Mouse (Mus musculus): ENCODE measurements at regions not wholly inside any gene's neighbourhood (a gene's known extent, or its start where the extent isn't known, plus 50 kb on each side); places are given as distances from the start of the nearest gene placed in this dataset.
A peak's percentile ranks its signal among the peaks of the same experiment; 100 is the strongest.

DNA sequence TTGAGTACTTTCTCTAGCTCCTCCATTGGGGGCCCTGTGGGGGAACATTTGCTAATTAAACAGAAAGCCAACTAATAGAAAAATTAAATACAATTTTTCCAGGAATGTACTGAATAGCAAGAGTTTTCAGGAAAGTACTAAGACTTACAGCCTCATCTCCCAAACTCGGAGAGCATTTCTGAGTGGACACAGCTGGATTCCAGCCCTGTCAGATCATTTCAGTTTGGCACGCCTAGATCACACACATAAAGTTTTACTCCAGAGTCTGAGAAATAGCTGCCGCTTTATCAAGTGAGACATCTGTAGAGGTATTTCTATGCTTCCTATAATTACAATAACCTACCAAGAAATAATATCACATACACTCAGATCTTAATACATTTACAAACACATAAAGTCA is 470.7 kb downstream of the Rps29 start:
- Histone ChIP-seq H3K9ac (ENCODE audit: low read depth, low read length) (no peak overlapping the region), H3K36me3 (ENCODE audit: control insufficient read depth, insufficient read depth, low read length) (no peaks in the 10 kb centered on the region), H3K4me3 (ENCODE audit: low read depth, low read length) (no peak overlapping the region), H3K4me2 (ENCODE audit: low read depth, low read length) (no peak overlapping the region), H3K27me3 (replicated peaks; ENCODE audit: control insufficient read depth, insufficient read depth, low read length) (no peaks in the 10 kb centered on the region), H3K4me1 (ENCODE audit: control insufficient read depth, insufficient read depth, low read length) (no peaks in the 10 kb centered on the region; the same call in 1 of the 2 replicates), H3K9me3 (ENCODE audit: control insufficient read depth, low read length) (no peaks in the 10 kb centered on the region), H3K27ac (replicated peaks; ENCODE audit: low read depth, low read length) (no peak overlapping the region)
- WGBS, result 74% methylated on average over 3 of the region's 3 CpGs
- DNase-seq (ENCODE audit: low spot score) (no peak), ATAC-seq (ENCODE audit: low read depth) (no peak)

DNA sequence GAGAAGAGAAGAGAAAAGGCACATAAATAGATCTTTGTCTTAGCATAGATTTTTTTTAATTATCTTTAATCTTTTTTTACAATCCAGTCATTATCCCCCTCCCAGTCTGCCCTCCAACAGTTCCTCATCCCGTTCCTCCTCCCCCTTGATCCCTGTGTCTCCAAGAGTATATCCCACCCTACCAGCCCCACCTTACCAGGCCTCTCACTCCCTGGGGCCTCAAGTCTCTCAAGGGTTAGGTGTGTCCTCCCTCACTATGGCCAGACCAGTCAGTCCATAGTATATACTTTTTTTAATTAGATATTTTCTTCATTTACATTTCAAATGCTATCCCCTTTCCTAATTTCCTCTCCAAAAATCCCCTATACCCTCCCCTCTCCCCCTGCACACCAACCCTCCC is 475.1 kb downstream of the Rps29 start:
- H3K36me3 ChIP-seq (ENCODE audit: control insufficient read depth, insufficient read depth, low read length), result no peaks in the 10 kb centered on the region
- H3K4me2 ChIP-seq (ENCODE audit: low read depth, low read length), result no peak overlapping the region
- ATAC-seq (ENCODE audit: low read depth) (no peak), DNase-seq (ENCODE audit: low spot score) (no peak)
- no peaks in the 10 kb centered on the region for H3K4me1 ChIP-seq (ENCODE audit: control insufficient read depth, insufficient read depth, low read length)
- H3K27ac ChIP-seq (replicated peaks; ENCODE audit: low read depth, low read length), result no peak overlapping the region
- 44% methylated on average over 1 of the region's 1 CpGs for WGBS
- H3K27me3 ChIP-seq (replicated peaks; ENCODE audit: control insufficient read depth, insufficient read depth, low read length), result no peaks in the 10 kb centered on the region
- no peak overlapping the region for H3K4me3 ChIP-seq (ENCODE audit: low read depth, low read length)
- no peak overlapping the region for H3K9ac ChIP-seq (ENCODE audit: low read depth, low read length)
- no peaks in the 10 kb centered on the region for H3K9me3 ChIP-seq (ENCODE audit: control insufficient read depth, low read length)

GRCm38 (mm10) chr12:68683176-68683575 is 475.8 kb downstream of the Rps29 start:
- DNase-seq (ENCODE audit: low spot score), result peak; percentile 30
- H3K4me3 ChIP-seq (ENCODE audit: low read depth, low read length), result no peak overlapping the region
- no peaks in the 10 kb centered on the region for H3K9me3 ChIP-seq (ENCODE audit: control insufficient read depth, low read length)
- H3K4me1 ChIP-seq (ENCODE audit: control insufficient read depth, insufficient read depth, low read length), result no peaks in the 10 kb centered on the region
- no peak for ATAC-seq (ENCODE audit: low read depth)
- H3K27me3 ChIP-seq (replicated peaks; ENCODE audit: control insufficient read depth, insufficient read depth, low read length), result no peaks in the 10 kb centered on the region
- no peak overlapping the region for H3K4me2 ChIP-seq (ENCODE audit: low read depth, low read length)
- WGBS, result 25% methylated on average over 4 of the region's 4 CpGs
- H3K36me3 ChIP-seq (ENCODE audit: control insufficient read depth, insufficient read depth, low read length), result no peaks in the 10 kb centered on the region
- no peak overlapping the region for H3K27ac ChIP-seq (replicated peaks; ENCODE audit: low read depth, low read length)
- no peak overlapping the region for H3K9ac ChIP-seq (ENCODE audit: low read depth, low read length)

- ATAC-seq (ENCODE audit: low read depth) (no peak), DNase-seq (ENCODE audit: low spot score) (no peak)
- no peak overlapping the region for H3K4me3 ChIP-seq (ENCODE audit: low read depth, low read length)
- H3K9me3 ChIP-seq (ENCODE audit: control insufficient read depth, low read length), result no peaks in the 10 kb centered on the region
- H3K27ac ChIP-seq (replicated peaks; ENCODE audit: low read depth, low read length), result no peak overlapping the region
- no peaks in the 10 kb centered on the region for H3K4me1 ChIP-seq (ENCODE audit: control insufficient read depth, insufficient read depth, low read length)
- no peaks in the 10 kb centered on the region for H3K27me3 ChIP-seq (replicated peaks; ENCODE audit: control insufficient read depth, insufficient read depth, low read length)
- no peak overlapping the region for H3K9ac ChIP-seq (ENCODE audit: low read depth, low read length)
- no peaks in the 10 kb centered on the region for H3K36me3 ChIP-seq (ENCODE audit: control insufficient read depth, insufficient read depth, low read length)
- WGBS, result 88% methylated on average over 3 of the region's 3 CpGs
- no peak overlapping the region for H3K4me2 ChIP-seq (ENCODE audit: low read depth, low read length)
Observed at GRCm38 (mm10) chr12:68680668-68681067, 478.3 kb downstream of the Rps29 start.

DNA sequence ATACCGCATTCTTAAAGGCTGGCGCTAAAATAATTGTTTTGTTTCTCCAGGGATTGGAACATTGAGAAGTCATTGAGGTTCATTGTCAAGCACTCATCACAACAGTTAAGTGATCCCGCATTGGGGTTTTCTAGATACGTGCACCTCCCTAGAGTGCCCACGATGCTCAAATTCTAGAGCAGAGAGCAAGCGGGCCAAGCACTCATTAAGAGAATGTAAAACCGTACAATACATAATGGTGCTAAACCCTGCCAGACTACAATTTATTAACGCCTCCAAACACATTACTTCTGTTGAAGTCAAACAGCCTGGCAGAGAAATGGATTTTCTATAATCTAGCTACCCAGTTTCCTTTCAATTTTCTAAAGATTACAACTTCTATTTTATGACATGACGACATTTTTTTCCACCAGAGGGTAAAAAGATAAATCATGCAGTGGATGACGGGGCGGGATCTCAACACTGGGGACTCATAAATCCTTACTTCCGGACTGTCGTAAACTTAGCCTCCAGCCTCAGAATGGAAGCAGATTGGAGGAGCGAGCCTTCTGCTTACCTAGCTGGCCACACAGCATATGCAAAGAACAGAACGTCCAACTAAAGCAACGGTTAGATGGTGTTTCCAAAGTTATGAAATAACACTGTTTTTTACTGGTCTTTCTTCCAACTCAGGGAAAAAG is 482.8 kb downstream of the Rps29 start:
- Histone ChIP-seq H3K4me1 (ENCODE audit: control insufficient read depth, insufficient read depth, low read length) (no peaks in the 10 kb centered on the region), H3K4me3 (ENCODE audit: low read depth, low read length) (no peak overlapping the region), H3K36me3 (ENCODE audit: control insufficient read depth, insufficient read depth, low read length) (no peaks in the 10 kb centered on the region), H3K9ac (ENCODE audit: low read depth, low read length) (no peak overlapping the region), H3K9me3 (ENCODE audit: control insufficient read depth, low read length) (no peaks in the 10 kb centered on the region), H3K27ac (replicated peaks; ENCODE audit: low read depth, low read length) (no peak overlapping the region), H3K4me2 (ENCODE audit: low read depth, low read length) (no peak overlapping the region), H3K27me3 (replicated peaks; ENCODE audit: control insufficient read depth, insufficient read depth, low read length) (no peaks in the 10 kb centered on the region)
- DNase-seq (ENCODE audit: low spot score) (no peak), ATAC-seq (ENCODE audit: low read depth) (no peak)
- 85% methylated on average over 16 of the region's 16 CpGs for WGBS

GRCm38 (mm10) chr12:68672011-68672410 is 487.0 kb downstream of the Rps29 start:
- H3K4me2 ChIP-seq (ENCODE audit: low read depth, low read length), result no peak overlapping the region
- H3K27ac ChIP-seq (replicated peaks; ENCODE audit: low read depth, low read length), result no peak overlapping the region
- H3K27me3 ChIP-seq (replicated peaks; ENCODE audit: control insufficient read depth, insufficient read depth, low read length), result no peaks in the 10 kb centered on the region
- H3K9ac ChIP-seq (ENCODE audit: low read depth, low read length), result no peak overlapping the region
- no peaks in the 10 kb centered on the region for H3K9me3 ChIP-seq (ENCODE audit: control insufficient read depth, low read length)
- ATAC-seq (ENCODE audit: low read depth), result no peak
- no peak for DNase-seq (ENCODE audit: low spot score)
- no peak overlapping the region for H3K4me3 ChIP-seq (ENCODE audit: low read depth, low read length)
- H3K36me3 ChIP-seq (ENCODE audit: control insufficient read depth, insufficient read depth, low read length), result no peaks in the 10 kb centered on the region
- H3K4me1 ChIP-seq (ENCODE audit: control insufficient read depth, insufficient read depth, low read length), result no peaks in the 10 kb centered on the region
- 70% methylated on average over 3 of the region's 3 CpGs for WGBS

DNA sequence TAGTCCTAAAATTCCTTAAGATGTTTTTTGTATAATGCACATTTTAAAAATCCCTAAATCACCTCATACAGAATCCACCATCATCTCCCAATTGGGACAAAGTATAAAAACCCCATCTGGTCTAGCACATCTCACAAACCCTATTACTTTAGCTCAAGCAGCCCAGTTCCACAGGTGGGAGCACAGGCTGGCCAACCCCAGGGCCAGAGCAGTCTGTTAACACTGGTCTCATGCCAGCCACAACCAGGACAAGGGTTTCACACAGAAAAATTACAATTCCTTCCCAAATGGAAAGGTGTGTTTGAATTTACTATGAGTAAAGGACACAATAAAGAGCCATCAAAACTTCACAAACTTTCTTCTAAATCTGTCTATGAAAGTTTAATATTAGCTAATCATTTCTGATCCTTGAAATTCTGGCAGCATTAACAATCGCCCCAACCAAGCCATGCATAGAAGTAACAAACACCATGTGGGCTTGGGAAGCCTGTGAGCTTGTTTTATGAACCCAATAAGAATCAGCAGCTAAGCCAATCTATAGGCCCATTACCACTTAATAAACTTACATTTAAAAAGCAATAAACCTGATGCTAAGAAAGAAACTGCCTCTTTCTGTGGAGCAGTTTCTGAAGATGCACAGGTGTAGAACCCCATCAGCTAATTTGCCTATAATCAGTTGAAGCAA is 512.9 kb downstream of the Rps29 start:
- DNase-seq (ENCODE audit: low spot score), result no peak
- H3K36me3 ChIP-seq (ENCODE audit: control insufficient read depth, insufficient read depth, low read length), result no peaks in the 10 kb centered on the region
- H3K9ac ChIP-seq (ENCODE audit: low read depth, low read length), result no peak overlapping the region
- no peak for ATAC-seq (ENCODE audit: low read depth)
- no peak overlapping the region for H3K4me2 ChIP-seq (ENCODE audit: low read depth, low read length)
- H3K27ac ChIP-seq (replicated peaks; ENCODE audit: low read depth, low read length), result no peak overlapping the region
- H3K9me3 ChIP-seq (ENCODE audit: control insufficient read depth, low read length), result no peaks in the 10 kb centered on the region
- no peak overlapping the region for H3K4me3 ChIP-seq (ENCODE audit: low read depth, low read length)
- H3K27me3 ChIP-seq (replicated peaks; ENCODE audit: control insufficient read depth, insufficient read depth, low read length), result no peaks in the 10 kb centered on the region
- 82% methylated on average over 1 of the region's 1 CpGs for WGBS
- no peaks in the 10 kb centered on the region for H3K4me1 ChIP-seq (ENCODE audit: control insufficient read depth, insufficient read depth, low read length)

DNA sequence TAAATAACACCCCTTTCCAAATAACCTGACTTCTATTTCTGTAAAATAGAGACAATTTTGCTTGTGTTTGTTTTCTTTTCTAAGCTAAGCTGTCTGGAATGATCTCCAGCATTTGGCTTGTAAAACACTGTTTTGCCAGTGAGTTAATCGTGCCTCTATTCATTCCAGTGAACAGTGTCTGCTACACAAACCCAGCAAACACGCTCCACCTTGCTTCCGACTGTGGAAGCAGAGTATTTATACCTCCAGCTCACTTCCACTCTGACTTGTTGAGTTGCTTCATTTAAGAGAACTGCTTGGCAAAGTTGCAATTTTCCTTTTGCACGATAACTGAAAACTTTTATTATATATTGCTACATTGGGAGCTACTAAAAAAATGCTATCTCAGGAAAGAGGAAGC is 515.3 kb downstream of the Rps29 start:
- DNase-seq (ENCODE audit: low spot score) (no peak), ATAC-seq (ENCODE audit: low read depth) (no peak)
- WGBS, result 79% methylated on average over 4 of the region's 4 CpGs
- no peaks in the 10 kb centered on the region for H3K36me3 ChIP-seq (ENCODE audit: control insufficient read depth, insufficient read depth, low read length)
- H3K9me3 ChIP-seq (ENCODE audit: control insufficient read depth, low read length), result no peaks in the 10 kb centered on the region
- no peak overlapping the region for H3K4me2 ChIP-seq (ENCODE audit: low read depth, low read length)
- H3K4me1 ChIP-seq (ENCODE audit: control insufficient read depth, insufficient read depth, low read length), result no peaks in the 10 kb centered on the region
- no peak overlapping the region for H3K27ac ChIP-seq (replicated peaks; ENCODE audit: low read depth, low read length)
- H3K9ac ChIP-seq (ENCODE audit: low read depth, low read length), result no peak overlapping the region
- no peak overlapping the region for H3K4me3 ChIP-seq (ENCODE audit: low read depth, low read length)
- no peaks in the 10 kb centered on the region for H3K27me3 ChIP-seq (replicated peaks; ENCODE audit: control insufficient read depth, insufficient read depth, low read length)

GRCm38 (mm10) chr12:68632441-68632840 is 526.5 kb downstream of the Rps29 start:
- H3K4me1 ChIP-seq (ENCODE audit: control insufficient read depth, insufficient read depth, low read length), result peaks cover 9% of the 10 kb centered on the region; the same call in 1 of the 2 replicates
- H3K9me3 ChIP-seq (ENCODE audit: control insufficient read depth, low read length), result no peaks in the 10 kb centered on the region
- ATAC-seq (ENCODE audit: low read depth), result no peak
- no peak overlapping the region for H3K27ac ChIP-seq (replicated peaks; ENCODE audit: low read depth, low read length)
- no peak overlapping the region for H3K9ac ChIP-seq (ENCODE audit: low read depth, low read length)
- no peaks in the 10 kb centered on the region for H3K27me3 ChIP-seq (replicated peaks; ENCODE audit: control insufficient read depth, insufficient read depth, low read length)
- H3K4me3 ChIP-seq (ENCODE audit: low read depth, low read length), result no peak overlapping the region
- WGBS, result 80% methylated on average over 3 of the region's 3 CpGs
- H3K36me3 ChIP-seq (ENCODE audit: control insufficient read depth, insufficient read depth, low read length), result no peaks in the 10 kb centered on the region
- no peak overlapping the region for H3K4me2 ChIP-seq (ENCODE audit: low read depth, low read length)
- DNase-seq (ENCODE audit: low spot score), result no peak
